Mouse (Mus musculus) brain, embryonic 18.5 days (tissue): ENCODE measurements at regions not wholly inside any gene's neighbourhood (a gene's known extent, or its start where the extent isn't known, plus 50 kb on each side); places are given as distances from the start of the nearest gene placed in this dataset.

Experiments used
- DNase-seq: peaks from one replicate; pipeline ENCODE4 v3.0.0-alpha.2; 2012; ENCODE audit warnings: low read depth, low spot score

DNA sequence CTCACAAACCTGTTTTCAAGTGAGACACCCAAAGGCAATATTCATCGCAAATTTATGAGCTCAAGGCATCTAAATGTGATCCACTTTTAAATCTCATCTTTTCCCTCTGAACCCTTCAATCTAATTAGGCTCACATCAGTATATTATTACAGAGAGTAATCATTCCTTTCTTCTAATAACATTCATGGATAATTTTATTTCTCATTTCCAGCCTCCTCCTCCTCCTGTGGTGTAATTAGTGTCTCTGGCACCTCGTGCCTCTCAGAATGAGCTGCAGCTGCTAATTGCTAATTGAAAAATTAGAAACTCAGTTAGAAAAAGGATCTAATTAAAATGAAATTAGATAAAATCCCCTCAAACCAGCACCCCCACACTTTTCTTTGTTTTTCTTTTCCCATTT lies 420.5 kb upstream of the Camk1g start:
- DNase-seq: peak; percentile 18

DNA sequence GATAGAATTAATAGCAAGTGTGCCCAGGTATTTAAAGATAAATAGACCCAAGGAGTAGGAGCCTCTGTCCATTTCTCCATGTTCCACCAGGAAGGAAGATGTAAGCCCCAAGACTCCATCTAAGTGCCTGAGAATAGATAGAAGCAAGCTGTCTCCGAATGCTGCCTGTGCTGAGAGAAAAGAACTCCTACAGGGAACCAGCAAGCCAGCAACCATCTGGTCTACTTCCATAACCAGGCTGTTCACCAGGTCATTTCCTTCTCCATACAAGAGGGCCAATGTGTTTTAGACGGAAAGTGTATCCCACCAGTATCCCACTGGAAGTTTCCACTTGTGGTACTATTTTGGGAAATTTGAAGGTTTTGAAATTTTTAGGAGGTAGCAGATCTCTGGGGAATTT lies 418.4 kb upstream of the Camk1g start:
- DNase-seq: no peak

DNA sequence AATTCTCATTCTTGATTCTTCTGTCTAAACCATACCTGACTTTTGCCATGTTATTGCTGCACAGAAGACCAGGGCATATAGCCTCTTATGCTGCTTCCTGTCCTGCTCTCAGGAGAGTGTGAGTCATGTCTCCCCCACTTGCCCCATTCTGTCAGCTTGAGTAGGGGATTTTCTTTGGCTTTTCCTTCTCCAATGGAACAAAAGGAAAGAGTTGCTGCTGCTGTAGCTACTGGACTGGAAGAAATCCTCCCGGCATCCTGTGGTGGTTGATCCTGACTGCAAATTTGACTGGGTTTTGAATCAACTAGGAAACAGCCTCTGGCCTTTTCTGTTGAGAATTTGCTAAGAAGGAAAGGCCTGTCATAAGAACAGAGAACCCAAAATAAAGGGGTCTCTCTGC lies 417.3 kb upstream of the Camk1g start:
- DNase-seq: no peak

DNA sequence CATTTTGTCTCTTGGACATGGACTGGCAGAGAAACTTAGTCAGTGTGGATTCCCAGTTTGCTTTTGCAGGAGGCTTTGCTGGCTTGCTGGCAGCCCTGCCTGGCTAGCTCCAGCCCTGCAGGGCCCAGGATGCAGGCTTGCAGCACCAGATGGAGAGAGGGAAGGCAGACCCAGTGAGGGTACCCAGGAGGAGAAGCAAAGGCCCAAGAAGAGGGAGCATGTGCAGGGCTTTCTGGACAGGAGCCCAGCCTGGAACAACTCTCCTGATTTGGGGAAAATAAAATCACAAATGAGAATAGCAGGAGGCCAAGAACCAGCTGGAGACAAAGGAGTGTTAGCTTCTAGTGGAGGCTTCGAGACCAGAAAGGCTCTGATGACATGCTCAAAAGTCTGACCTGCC lies 414.9 kb upstream of the Camk1g start:
- DNase-seq: peak; percentile 46

DNA sequence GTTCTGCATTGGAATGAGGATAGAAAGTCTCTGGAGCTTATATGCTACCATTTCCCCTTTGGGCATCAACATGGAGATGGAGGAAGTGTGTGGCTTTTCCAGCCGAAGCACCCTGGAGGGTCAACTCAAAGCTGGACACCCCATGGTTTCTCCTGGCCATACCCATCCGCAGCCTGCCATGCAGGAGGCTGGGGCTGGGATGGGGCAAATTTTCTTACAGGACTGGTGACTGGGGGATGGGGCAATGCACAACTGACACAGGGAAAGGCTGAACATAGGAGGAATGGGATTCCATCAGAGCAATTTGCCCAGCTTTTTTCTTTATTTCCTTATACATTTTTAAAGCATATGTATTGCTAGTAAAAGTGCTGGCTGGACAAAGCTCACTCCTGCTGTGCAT lies 414.4 kb upstream of the Camk1g start:
- DNase-seq: no peak

DNA sequence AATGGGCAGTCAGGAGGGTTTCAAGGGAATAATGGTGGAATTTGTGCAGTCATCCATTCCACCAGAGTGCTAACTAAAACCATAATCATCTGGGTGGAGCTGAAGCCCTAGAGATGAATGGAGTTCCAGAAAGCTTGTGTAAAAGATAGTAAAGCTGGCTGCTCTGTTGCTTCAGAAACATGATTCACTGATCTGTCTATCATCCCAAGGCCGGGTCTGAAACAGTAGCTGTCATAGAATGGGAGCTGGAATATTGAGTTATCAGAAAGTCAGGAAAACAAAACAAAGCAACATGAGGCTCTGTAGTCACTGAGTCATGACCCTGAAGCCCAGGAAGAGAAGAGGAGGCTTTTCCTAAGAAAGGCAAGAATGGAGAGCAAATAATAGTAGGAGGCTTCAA lies 408.1 kb upstream of the Camk1g start:
- DNase-seq: no peak

DNA sequence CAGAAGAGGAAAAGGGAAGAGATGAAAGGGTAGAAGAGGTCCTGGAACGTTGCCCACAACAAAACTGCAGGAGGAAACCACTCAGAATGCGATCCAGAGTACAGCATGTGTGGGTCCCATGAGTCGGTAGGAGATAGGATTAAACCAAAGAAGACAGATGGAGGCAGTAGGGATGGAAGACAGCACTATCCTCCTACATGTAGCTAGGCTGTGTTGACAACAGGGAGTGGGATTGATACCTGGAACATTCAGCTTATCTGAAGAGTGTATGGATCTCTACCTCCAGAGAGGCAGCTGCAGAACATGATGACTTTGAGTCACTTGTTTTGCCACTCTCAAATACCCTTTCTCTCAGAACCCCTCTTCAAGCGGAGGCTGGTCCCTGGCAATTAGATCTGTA lies 399.4 kb upstream of the Camk1g start:
- DNase-seq: no peak

DNA sequence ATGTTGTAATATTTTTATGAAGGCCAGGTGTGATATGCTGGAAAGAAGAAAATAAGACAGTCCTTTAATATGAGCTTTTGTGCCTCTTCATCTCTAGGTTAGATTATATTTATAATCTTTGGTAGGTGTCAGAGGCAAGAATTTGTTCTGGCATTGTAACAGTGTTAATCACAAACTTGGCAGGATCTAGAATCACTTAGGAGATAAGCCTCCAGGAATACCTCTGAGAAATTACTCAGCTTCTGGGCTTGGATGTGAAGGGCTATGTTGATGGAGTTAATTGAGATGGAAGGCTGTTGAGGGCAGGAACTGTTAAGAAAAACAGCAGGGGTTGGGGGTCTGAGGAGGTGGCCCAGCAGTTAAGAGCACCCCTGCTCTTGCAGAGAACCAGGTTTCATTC lies 394.0 kb upstream of the Camk1g start:
- DNase-seq: no peak

DNA sequence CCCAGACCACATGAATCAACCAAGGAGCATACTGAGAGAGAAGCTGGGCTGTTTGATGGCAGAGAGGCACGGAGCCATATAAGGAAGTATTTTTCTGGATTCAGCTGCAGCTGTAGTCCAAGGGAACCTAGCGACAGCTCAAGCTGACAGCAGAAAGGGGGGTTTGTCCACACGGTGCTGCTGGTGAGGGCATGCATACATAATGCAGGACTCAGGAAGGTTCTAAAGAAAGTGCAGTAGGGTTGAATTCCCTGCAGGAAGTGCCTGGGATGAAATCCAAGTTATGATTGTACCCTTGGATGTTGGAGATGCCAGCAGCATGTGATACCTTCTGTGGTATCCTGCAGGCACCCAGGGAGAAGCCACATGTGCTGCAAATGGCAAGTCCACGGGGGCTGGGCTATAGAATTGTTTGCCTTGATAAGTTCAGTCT lies 381.7 kb upstream of the Camk1g start:
- DNase-seq: no peak

DNA sequence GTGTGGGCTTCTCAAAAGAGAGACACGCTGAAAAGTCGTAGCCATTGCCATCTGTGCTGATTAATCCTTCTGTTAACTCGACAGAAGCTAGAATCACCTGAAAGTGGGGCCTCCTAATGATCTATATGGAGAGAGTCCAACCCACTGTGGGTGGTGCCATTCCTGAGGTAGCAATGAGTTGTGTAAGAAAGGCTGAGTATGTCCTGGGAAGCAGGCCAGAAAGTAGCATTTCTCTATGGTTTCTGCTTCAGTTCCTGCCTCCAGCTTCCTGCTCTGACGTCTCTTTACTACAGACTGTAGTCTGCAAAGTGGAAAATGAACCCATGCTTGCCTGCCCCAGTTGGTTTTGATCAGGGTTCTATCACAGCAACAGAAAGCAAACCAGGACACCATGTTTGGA lies 380.8 kb upstream of the Camk1g start:
- DNase-seq: no peak

DNA sequence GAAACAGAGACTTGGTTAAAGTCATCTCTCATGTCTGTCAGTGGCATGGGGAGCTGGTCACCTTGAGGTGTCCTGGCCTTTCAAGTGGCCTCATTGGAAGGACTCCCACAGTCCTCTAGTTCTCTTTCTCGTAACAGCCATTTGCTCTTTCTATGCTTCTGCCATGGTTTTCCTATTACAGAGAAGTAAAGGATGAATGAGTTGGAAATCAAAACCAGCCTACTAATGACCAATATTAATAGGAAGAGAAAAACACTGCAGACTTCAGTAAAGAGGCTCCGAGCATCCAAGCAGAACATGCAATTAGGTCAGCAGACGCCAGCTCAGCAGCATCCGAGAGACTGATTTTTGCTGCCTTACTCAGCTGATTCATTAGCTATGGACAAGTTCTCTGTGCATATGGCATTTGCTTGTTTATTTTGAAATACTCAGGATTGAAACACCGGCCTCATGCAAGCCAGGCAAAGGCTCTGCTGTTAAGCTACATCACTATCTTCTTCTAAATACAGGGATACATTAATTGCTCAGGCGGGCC lies 377.4 kb upstream of the Camk1g start:
- no peak for DNase-seq

DNA sequence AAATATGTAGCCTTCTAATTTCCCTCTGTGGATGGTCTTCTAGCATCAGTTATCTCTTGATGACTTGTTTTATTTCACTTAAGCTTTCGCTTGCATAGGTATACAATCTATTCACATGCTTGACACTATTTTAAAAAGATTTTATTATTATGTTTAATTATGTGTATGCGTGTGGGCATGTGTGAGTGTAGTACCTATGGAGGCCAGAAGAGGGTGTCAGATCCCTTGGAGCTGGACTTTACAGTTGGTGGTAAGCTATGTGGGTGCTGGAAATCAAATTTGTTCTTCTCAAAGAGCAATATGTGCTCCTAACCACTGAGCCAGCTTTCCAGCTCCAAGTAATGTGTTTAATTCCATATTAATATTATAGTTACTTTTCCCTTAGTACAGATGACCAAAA lies 372.6 kb upstream of the Camk1g start:
- DNase-seq: no peak

DNA sequence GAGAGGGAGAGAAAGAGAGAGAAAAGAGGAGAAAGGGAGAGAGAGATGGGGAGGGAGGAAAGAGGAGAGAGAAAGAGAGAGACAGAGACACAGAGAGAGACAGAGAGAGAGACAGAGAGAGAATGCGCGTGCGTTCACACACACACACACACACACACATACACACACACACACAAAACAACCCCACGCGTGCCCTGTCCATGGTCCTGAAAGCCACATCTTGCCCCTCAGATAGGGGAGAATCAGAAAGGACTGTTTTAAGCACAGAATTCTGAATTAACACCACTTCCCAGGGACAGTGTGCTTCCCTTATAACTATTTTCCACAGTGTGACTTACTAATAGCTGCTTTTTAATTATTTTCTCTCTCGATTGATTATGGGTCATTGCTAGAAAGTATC lies 368.7 kb upstream of the Camk1g start:
- no peak for DNase-seq

DNA sequence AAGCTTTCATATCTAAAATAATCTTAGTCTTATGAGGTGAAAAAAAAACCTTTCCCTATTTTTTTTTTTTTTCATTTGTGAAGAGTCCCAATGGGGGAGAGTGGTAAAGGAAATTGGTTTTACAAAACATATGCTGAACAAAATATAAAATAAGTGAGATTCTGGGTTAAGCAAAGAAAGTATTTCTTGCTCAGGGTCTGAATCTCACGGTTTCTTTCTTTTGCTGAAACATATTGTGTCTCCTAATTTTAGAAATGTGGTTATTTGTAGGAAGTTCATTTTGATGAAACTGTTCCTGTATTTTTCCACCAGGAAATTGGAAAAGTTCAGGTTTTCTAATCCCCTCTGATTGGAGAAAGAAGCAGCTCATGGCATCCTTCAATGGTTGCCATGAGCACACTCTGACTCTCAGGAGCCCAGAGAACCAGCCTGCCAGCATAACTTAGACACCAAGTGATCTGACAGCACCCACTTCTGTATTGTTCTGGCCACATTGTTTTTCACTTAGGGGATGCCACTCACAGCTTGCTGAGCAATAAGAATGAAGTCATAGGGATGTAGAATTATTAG lies 365.9 kb upstream of the Camk1g start:
- no peak for DNase-seq

DNA sequence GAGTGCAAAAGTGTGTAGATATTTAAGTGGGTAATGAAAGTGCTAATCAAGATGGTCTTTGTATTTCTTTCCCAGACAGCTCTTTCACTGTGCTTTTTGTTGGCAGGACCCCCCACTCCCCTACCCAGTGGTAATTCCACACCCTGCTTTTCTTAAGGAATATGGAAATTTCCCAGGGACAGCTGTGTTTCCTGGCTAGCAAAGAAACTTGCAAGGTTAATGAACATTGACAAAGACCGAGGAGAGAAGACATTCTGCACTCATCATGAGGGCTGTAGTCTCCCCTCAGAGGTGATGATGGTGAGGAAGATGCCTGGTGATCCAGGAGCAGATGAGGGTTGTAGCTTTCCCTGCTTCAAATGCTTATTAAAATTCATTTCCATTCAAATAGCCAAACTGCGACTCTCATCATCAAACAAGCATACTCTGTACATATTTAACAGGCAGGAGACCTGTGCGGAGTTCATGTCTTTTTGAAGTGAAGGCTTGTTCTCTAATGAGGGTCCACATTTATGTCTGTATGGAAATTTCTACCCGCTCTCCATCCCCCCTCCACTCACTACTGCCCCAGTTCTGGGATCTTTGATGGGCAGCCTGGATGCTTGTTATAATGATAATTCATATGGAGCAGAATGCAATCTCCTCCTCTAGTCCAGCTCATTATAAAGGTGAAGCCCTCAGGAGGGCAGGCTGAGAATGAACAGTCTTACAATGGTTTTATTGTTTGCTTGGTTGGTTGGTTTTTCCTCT lies 364.1 kb upstream of the Camk1g start:
- DNase-seq: no peak

DNA sequence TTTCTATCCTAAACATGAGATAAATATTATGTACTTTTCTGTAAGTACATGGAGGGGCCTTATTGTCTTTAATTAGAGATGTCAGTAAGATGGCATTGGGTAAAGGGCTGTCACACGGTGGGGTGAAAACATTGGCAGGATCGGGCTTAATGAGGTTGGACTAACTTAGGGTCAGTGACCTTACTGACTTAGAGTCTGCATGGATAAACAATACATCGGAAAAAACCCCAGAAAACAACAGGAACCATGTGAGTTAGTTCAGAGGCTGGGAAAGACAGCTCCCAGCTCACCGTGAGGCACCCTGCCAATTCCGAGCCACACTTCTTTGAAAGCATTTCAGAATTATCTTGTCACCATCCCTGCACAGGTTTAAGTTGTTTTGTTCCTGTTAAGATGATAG lies 363.3 kb upstream of the Camk1g start:
- no peak for DNase-seq

DNA sequence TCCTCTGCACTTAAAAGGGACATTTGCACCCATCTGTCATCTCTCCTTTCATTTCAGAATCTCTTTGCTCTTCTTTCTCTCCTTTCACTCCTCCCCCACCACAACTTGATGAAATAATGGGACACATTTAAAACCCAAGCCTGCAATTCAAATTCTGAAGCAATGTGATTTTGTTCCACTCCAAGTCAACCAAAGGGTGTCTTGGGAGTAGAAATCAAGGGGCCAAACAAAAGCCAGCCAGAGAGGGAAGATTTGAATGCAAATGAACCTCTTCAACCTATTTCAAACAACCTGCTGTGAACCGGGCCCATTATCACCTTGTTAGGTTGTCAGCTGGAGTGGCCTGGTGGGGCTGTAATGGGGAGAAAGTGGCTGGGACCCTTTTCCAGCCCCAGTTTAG lies 362.0 kb upstream of the Camk1g start:
- DNase-seq: no peak

DNA sequence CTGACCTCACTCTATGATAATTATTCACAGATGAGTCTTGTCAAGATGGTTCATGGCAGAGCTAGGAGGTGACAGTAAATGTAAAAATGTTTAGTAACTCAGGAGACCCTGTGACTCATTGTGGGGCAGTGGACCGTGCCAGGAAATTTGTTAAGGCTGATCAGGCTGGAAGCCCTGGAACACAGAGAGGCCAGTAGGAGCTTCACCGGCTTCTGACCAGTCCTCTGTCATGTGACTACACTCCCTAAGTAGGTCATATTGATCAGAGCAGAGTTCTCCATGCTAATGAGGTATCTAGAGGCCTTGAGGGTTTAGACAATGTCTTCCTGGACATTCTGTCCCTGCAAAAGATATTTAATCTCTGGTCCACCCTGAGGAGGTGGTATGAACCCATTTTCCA lies 351.8 kb upstream of the Camk1g start:
- DNase-seq: no peak

DNA sequence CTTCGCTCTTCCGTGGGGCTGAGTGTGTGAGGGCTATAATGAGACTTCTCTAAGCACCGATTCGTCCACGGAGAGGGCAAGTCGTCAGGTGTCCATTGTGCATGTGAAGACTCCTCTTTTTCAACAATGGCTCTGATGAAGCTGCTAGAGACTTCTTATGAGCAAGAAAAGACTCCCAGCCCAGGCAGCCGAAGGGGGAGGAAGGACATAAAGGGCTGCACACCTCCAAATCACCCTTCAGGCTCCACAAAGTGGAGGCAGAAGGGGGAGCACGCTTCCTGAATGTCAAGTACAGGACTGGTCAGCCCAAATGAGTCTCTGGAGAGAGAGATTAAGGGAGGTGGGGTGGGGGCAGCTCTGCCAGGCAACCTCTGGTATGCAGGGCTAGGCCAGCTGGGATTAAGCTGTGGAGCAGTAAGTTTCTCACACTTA lies 350.3 kb upstream of the Camk1g start:
- DNase-seq: no peak

DNA sequence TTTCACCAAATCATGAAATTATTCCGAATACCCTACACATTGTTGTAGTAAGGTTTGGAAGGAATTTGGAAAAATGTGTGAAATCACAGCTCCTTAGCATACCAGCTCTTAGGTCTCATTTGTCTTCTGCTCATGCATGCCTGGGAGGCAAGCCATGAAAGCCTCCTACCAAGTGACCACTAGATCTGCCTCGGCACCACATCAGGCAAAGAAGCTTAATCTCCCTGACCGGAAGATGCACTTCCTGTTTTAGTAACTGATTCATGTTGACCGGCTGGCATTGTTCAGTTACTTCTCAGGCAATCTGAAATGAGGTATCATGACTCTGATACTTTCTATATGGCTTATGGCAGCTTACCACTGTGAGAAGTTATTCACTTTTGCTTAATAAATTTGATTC lies 345.2 kb upstream of the Camk1g start:
- DNase-seq: no peak

DNA sequence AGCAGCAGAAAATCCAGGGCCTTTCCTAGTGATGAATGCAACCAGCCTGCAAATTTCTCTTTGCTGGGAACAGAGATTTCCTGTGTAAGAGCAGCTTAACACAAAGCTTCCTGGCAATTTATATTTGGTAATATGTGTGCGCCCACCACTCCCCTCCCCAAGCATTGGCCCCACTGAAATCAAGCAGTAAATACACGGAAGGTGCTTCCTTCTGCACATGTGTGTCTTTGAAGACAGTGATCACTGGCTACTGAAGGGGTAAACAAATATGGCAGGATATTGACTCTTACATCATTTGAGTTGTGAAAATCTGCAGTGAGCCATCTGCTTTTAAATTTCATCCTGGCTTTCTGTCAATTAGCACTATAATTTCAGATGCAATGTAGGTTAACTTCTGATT lies 344.5 kb upstream of the Camk1g start:
- no peak for DNase-seq

DNA sequence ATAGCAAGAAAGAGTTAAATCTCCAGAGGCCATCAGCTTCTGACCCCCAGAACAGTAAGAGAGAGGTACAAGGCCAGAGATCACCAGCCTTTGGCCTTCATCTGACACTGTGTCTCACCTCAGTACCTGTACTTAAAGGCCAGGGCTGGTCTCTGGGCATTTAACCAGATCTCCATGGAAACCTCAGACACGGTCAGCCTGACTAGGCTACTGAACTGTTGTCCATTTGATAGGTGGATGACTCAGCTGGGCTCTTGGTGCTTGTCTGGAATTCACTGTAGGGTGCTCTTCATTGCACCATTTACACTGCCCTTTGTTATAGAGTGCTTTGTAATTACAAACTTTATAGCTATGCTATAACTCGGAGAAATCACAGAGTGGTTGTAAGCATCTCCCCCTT lies 335.1 kb upstream of the Camk1g start:
- no peak for DNase-seq

DNA sequence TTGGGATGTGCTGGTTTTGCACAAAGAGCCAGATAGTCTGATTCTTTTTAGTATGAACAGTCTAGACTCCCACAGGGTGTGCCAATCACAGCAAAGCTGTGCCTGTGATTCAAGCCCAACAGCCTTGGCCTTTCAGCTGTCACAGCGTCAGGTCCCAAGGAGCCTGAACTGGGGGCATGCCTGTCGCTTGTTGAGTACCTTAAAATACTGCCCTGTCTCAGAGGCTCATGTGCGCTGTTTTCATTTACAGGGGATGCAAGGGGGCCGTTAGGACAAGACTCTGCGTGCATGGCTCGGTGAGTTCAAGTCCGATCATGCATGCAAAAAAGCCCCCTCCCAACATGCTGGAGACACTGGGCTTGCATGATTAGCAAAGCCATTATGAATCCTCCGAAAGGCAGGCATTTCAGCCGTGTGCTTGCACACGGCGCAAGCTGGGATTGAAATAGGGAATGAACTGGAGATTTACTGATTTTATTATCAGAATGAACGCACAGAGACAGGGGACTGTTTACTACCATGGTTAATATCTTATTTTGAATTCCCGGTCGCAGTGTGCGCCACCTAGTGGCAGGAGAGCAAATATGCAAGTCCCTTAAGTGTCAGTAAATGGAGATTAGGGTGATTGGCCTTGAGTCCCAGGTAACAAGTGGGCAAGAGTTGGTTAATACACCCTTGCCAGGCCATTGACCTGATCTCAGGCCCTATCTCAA lies 332.8 kb upstream of the Camk1g start:
- DNase-seq: peak; percentile 51
